Mouse (Mus musculus): ENCODE results near the gene Fbrsl1. TPM values are rescaled to one million over a fixed set of nuclear protein-coding genes. Genes with fewer than 3 reads are reported as not detected.

Gene Fbrsl1
- 10 to 100 TPM; 81.1 to 88.2 TPM for total RNA-seq (2021)
- long read RNA-seq, transcript Fbrsl1-207 (3 exons, 976 nt), result major isoform, 10 of 17 reads
- long read RNA-seq, partial matches to known transcripts, result 1 of 17 reads
- long read RNA-seq, other reads (novel, unspliced or antisense), result 3 of 17 reads

DNA sequence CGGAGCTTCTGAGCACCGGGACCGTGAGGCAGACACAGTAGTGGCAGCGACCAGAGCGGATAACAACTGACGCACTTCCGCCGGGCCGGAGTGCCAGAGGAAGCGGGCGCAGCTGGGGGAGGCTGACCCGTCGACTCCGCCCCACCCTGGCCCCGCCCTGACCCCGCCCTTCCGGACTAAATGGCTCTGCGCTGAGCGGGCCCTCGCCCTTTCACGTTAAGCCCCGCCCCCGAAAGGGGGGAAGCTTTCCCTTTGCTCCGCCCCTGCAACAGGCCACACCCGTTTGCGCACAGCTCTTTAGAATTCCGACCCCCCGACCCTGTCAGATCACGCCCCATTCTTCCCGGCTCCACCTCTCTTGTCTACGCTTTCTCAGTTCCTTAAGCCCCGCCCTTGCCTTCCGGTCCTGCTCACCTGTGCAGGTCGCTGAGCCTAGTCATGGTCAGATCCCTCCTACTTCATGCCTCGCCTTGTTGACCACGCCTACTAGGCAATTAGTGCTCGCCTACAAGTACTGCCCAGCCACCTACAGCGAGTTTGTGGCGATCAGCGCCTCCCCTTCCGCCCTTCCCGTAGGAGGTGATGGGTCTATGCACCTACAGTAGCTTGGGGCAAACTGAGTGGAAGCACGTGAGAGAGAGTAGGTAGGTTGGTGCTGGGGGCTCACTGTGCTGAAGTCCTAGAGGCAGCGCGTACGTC, at the start of gene Fbrsl1:
Gene Fbrsl1 (minus strand): TSS at position 68 of the 699 bp plus-strand sequence.
- peak; percentile 91 to 95 for DNase-seq (ENCODE audit: low spot score in 2 of 2)

DNA sequence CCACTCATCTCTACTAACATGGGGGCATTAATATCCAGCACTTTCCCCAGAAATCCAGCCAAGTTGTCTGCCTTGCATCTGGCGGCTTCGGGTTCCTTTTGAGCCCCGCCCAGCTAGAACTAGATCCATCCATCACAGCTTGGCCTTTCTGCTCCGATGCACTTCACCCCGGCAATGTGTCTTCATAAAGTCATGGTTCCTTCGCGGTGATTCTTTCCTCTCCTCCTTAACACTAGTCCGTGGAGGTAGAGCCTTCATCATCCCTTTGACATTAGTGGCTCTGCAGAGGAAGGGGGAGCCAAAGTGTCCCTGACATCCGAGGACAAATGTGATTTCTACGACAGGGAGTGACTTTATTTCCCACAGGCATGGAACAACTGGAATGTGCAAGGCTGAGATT, 49.8 kb upstream of the Fbrsl1 start:
- DNase-seq (ENCODE audit: low spot score in 2 of 2), result no peak

GRCm38 (mm10) chr5:110497556-110497955, 49.3 kb upstream of the Fbrsl1 start:
- peak in 1 of 2 experiments; percentile 39 for DNase-seq (ENCODE audit: low spot score in 2 of 2)

GRCm38 (mm10) chr5:110495051-110495450, 46.7 kb upstream of the Fbrsl1 start:
- no peak for DNase-seq (ENCODE audit: low spot score in 2 of 2)

DNA sequence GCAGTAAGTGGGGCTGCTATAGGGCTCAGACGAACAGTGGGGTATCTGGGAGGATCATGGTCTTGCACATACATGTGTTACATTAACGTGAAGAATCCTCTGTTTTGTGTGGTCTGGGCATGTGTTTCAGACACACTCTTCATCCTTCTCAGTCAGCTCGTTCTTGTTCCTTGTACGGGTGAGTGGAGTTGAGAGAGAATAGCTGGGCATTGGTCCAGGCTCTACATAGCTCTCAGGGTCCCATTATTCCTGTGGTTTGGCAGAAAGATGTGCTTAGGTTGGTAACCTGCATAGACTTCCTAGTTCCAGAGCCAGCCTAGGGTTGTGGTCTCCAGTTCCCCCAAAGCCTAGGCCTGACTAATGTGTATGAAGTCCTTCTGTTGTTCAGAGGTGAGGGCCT, 46.1 kb upstream of the Fbrsl1 start:
- DNase-seq (ENCODE audit: low spot score in 2 of 2), result no peak

- peak; percentile 46 to 78 for DNase-seq (ENCODE audit: low spot score in 2 of 2)
Observed at GRCm38 (mm10) chr5:110493785-110494184, 45.5 kb upstream of the Fbrsl1 start.

DNA sequence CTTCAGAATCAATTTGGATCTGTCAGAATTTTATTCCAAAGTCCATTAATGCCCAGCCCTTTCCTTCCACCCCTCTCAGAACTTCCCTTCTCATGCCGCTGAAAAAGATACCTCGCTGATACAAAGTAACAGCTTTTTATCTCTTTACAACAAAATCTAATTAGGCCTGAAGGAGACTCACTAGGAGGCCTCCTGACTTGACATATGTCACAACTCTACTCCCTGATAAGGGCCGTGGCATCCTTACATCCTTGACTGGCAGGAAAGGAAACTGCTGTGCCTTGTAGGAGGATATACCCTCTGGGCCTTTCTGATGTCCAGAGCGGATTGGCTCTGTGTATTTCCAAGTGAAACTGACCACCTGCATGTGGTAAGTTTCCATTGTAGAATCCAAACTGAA, 41.3 kb upstream of the Fbrsl1 start:
- no peak for DNase-seq (ENCODE audit: low spot score in 2 of 2)

DNA sequence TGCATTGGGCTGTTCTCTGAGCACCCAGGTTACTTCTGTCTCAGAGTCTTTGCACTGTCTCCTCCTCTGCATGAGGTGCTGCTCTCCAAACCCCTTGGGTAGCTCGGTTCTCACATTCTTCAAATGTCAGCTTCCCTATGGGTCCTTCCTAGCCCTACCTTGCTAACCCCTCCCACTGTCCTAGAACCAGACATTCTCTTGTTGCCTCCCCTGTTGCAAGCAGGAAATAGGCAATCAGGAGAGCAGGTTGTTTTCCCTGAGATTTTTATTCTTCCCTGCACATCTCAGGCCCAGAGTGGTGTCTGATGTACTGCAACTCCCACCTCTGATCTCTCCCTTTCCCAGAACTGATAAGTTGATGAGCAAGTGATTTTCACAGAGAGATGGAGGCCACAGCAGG, 39.6 kb upstream of the Fbrsl1 start:
- DNase-seq (ENCODE audit: low spot score in 2 of 2), result no peak

DNA sequence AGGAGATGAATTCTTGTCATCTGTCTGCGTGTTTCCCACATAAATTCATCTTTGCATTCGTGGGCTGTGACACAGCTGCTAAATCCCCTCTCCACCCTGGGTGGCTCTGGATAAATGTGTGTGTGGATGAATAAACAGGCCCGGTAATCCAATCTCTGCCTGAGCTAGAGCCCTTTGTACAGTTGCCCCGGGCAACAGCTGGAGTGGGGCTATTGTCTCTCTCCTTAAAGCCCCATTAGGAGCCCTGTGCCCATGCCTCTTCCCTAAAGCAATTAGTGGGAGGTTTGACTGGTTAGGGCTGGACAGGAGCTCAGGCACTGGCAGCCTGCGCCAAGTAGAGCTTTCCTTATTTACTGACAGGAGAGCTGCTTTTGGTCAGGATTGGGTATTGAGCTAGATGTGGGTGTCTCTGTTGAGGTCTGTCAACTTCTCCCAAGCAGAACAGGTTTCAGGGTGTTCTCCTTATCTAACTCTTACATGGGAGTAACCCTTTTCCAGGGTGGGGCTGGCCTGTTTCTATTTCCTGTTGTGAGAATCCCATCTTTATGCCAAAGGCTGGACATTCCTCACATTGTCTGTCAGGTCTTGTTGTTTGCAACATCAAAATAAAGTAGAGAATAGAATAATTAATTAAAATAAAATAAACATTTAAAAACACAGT, 38.5 kb upstream of the Fbrsl1 start:
- no peak for DNase-seq (ENCODE audit: low spot score in 2 of 2)

DNA sequence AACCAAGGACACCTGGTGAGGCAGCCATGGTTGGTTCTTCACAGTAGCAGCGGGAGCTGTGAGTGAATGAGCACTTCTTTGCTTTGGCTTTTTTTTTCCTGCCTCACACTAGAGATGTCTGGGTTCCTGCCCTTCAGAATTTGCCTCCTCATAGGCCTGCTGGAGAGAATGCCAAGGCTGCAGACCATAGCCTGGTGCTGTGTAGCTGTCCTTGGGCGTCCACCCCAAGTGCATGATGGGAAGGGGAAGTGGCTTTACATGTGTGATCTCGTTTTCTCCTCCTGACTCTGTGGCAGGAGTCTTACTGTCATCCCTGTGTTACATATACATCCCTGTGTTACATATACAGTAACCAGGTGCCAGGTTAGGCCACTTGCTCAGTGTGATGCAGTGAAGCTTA, 36.4 kb upstream of the Fbrsl1 start:
- DNase-seq (ENCODE audit: low spot score in 2 of 2), result no peak

GRCm38 (mm10) chr5:110479228-110479627, 30.9 kb upstream of the Fbrsl1 start:
- DNase-seq (ENCODE audit: low spot score in 2 of 2), result no peak

- DNase-seq (ENCODE audit: low spot score in 2 of 2), result no peak
Observed at GRCm38 (mm10) chr5:110474156-110474555, 25.9 kb upstream of the Fbrsl1 start.

- DNase-seq (ENCODE audit: low spot score in 2 of 2), result no peak
Observed at GRCm38 (mm10) chr5:110472834-110473233, 24.5 kb upstream of the Fbrsl1 start.

GRCm38 (mm10) chr5:110471981-110472476, 23.7 kb upstream of the Fbrsl1 start:
- DNase-seq (ENCODE audit: low spot score in 2 of 2), result no peak

- DNase-seq (ENCODE audit: low spot score in 2 of 2), result no peak
Observed at GRCm38 (mm10) chr5:110471285-110471684, 23.0 kb upstream of the Fbrsl1 start.

GRCm38 (mm10) chr5:110469227-110469925, 21.1 kb upstream of the Fbrsl1 start:
- no peak for DNase-seq (ENCODE audit: low spot score in 2 of 2)

DNA sequence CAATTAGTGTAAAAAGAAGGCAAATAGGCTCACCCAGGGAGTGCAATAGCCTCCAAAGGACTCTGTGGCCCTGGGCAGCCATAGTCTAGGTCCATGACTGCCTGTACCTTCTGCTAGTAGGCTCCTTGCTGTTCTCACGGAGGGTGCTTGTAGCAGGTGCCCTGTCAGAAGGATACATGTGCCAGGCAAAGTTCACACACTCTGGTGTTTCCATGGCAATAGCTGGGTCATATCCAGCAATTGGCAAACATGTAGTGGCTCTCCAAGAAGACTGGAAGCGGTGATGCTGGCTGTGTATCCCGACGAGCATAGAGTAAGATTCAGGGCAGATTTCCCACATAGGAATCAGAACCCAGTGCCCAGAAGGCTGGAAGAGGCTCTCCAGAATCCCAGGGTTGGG, 20.0 kb upstream of the Fbrsl1 start:
- no peak for DNase-seq (ENCODE audit: low spot score in 2 of 2)

- DNase-seq (ENCODE audit: low spot score in 2 of 2), result no peak
Observed at GRCm38 (mm10) chr5:110467725-110468124, 19.4 kb upstream of the Fbrsl1 start.

DNA sequence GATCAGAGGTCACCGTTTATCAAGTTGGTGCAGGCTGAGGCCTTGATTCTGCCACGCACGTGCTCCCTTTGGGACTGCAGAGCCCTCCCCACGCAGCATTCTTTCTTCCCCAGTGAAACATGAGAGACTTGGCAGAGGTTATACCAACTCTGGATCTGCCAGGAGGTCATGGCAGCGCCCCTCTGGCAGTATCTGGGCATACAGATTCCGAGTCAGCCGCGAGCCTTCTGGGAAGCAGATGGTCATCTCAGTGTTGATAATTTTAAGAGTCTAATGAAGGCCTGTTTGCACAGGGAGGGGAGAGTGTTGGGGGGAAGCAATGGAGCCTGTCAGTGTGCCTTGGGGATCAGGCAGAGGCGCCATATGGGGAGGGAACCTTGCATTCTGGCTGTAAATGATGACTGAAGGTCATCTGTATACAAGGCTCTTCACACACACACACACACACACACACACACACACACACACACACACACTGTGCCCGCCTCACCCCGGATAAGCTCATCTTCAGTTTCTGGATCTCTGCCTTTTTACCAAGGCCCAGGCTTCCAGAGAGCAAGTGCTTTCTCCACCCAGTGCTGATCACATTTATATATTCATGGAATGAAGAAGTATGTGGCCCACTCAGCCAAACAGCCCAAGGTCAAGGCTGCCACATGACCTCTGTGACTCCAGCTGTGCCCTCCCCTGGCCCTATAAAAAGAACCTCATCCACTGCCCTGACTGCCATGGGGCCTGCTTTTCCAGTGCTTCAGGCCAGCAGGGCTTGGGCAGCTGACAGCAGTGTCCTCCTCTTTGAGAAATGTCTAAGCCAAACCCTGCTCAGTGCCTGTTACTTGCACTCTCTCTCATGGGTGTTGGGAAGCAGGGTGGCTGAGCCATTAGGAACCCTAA, 18.5 kb upstream of the Fbrsl1 start:
- DNase-seq (ENCODE audit: low spot score in 2 of 2), result no peak

GRCm38 (mm10) chr5:110462646-110463045, 14.3 kb upstream of the Fbrsl1 start:
- no peak for DNase-seq (ENCODE audit: low spot score in 2 of 2)

DNA sequence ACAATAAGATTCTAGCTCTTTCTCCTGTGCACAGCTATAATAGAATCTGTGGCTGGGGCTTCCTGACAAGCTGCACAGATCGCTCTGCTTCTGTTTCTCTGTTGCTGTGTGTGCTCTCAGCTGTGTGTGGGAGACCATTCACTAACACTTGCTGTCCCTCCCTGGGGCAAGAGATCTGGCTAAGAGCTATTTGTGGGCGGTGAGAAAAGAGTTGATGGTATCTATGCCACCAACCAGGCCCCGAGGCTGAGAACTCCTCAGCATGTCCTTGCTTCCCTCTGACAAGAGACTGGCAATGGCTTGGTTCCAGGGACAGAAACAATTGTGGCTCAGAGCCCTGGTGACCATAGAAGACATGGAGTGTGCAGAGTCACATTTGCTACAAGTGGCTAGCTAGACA, 10.6 kb upstream of the Fbrsl1 start:
- DNase-seq (ENCODE audit: low spot score in 2 of 2), result peak; percentile 43 to 77
